Mouse (Mus musculus): ENCODE measurements at regions not wholly inside any gene's neighbourhood (a gene's known extent, or its start where the extent isn't known, plus 50 kb on each side); places are given as distances from the start of the nearest gene placed in this dataset.

GRCm38 (mm10) chr10:87719978-87720377 lies 138.1 kb upstream of the Igf1 start:
- DNase-seq (ENCODE audit: low read depth, low spot score) (no peak), ATAC-seq (no peak)
- CTCF ChIA-PET: no interaction called here
- H3K27me3 ChIP-seq: no peaks in the 10 kb centered on the region
- in situ Hi-C loops (cut with MboI; ENCODE audit: low pct_unique_long_range_greater_than_20kb): no loop called here
- POLR2A ChIA-PET: no interaction called here
- no peak for TF ChIP-seq CTCF (IDR thresholded peaks at IDR 0.05)

- DNase-seq (ENCODE audit: low read depth, low spot score) (peak; percentile 61), ATAC-seq (peak; percentile 69)
- in situ Hi-C loops (cut with MboI; ENCODE audit: low pct_unique_long_range_greater_than_20kb): no loop called here
- ChIA-PET CTCF (no interaction called here), POLR2A (no interaction called here)
- TF ChIP-seq CTCF (IDR thresholded peaks at IDR 0.05): no peak
- no peaks in the 10 kb centered on the region for H3K27me3 ChIP-seq
These were observed 135.8 kb upstream of the Igf1 start for GRCm38 (mm10) chr10:87722244-87722643.

GRCm38 (mm10) chr10:87732658-87733057 lies 125.4 kb upstream of the Igf1 start:
- no peak for DNase-seq (ENCODE audit: low read depth, low spot score)
- in situ Hi-C loops (cut with MboI; ENCODE audit: low pct_unique_long_range_greater_than_20kb): no loop called here
- CTCF ChIA-PET: no interaction called here

GRCm38 (mm10) chr10:87733241-87733640 lies 124.8 kb upstream of the Igf1 start:
- DNase-seq (ENCODE audit: low read depth, low spot score): no peak
- TF ChIP-seq CTCF (IDR thresholded peaks at IDR 0.05): no peak
- ChIA-PET POLR2A (no interaction called here), CTCF (no interaction called here)
- H3K27me3 ChIP-seq: no peaks in the 10 kb centered on the region
- ATAC-seq: no peak
- in situ Hi-C loops (cut with MboI; ENCODE audit: low pct_unique_long_range_greater_than_20kb): no loop called here

More at GRCm38 (mm10) chr10:87732658-87733057, 125.4 kb upstream of the Igf1 start:
- H3K27me3 ChIP-seq: no peaks in the 10 kb centered on the region
- TF ChIP-seq CTCF (IDR thresholded peaks at IDR 0.05): no peak
- no peak for ATAC-seq
- POLR2A ChIA-PET: no interaction called here

- CTCF ChIA-PET: no interaction called here
These were observed 117.7 kb upstream of the Igf1 start for GRCm38 (mm10) chr10:87740323-87740722.

GRCm38 (mm10) chr10:87742766-87743165 lies 115.3 kb upstream of the Igf1 start:
- no peaks in the 10 kb centered on the region for H3K27me3 ChIP-seq
- ChIA-PET CTCF (no interaction called here), POLR2A (no interaction called here)
- DNase-seq (ENCODE audit: low read depth, low spot score) (no peak), ATAC-seq (no peak)
- no peak for TF ChIP-seq CTCF (IDR thresholded peaks at IDR 0.05)
- in situ Hi-C loops (cut with MboI; ENCODE audit: low pct_unique_long_range_greater_than_20kb): no loop called here

More at GRCm38 (mm10) chr10:87740323-87740722, 117.7 kb upstream of the Igf1 start:
- no peak for TF ChIP-seq CTCF (IDR thresholded peaks at IDR 0.05)
- POLR2A ChIA-PET: no interaction called here
- no peak for ATAC-seq
- no peaks in the 10 kb centered on the region for H3K27me3 ChIP-seq
- in situ Hi-C loops (cut with MboI; ENCODE audit: low pct_unique_long_range_greater_than_20kb): no loop called here
- DNase-seq (ENCODE audit: low read depth, low spot score): no peak

- H3K27me3 ChIP-seq: no peaks in the 10 kb centered on the region
- DNase-seq (ENCODE audit: low read depth, low spot score): no peak
- TF ChIP-seq CTCF (IDR thresholded peaks at IDR 0.05): no peak
- POLR2A ChIA-PET: no interaction called here
- CTCF ChIA-PET: no interaction called here
- in situ Hi-C loops (cut with MboI; ENCODE audit: low pct_unique_long_range_greater_than_20kb): no loop called here
- ATAC-seq: no peak
These were observed 110.1 kb upstream of the Igf1 start for GRCm38 (mm10) chr10:87747846-87748552.

GRCm38 (mm10) chr10:87748631-87749193 lies 109.4 kb upstream of the Igf1 start:
- no peak for TF ChIP-seq CTCF (IDR thresholded peaks at IDR 0.05)
- no peak for DNase-seq (ENCODE audit: low read depth, low spot score)
- ChIA-PET CTCF (no interaction called here), POLR2A (no interaction called here)
- in situ Hi-C loops (cut with MboI; ENCODE audit: low pct_unique_long_range_greater_than_20kb): no loop called here
- ATAC-seq: no peak
- H3K27me3 ChIP-seq: no peaks in the 10 kb centered on the region

- TF ChIP-seq CTCF (IDR thresholded peaks at IDR 0.05): no peak
- CTCF ChIA-PET: no interaction called here
- POLR2A ChIA-PET: no interaction called here
- DNase-seq (ENCODE audit: low read depth, low spot score) (no peak), ATAC-seq (peak; percentile 47)
- no peaks in the 10 kb centered on the region for H3K27me3 ChIP-seq
- in situ Hi-C loops (cut with MboI; ENCODE audit: low pct_unique_long_range_greater_than_20kb): no loop called here
These were observed 107.7 kb upstream of the Igf1 start for GRCm38 (mm10) chr10:87750321-87750720.

- in situ Hi-C loops (cut with MboI; ENCODE audit: low pct_unique_long_range_greater_than_20kb): no loop called here
- ATAC-seq (no peak), DNase-seq (ENCODE audit: low read depth, low spot score) (no peak)
- ChIA-PET POLR2A (no interaction called here), CTCF (no interaction called here)
- H3K27me3 ChIP-seq: no peaks in the 10 kb centered on the region
- TF ChIP-seq CTCF (IDR thresholded peaks at IDR 0.05): no peak
These were observed 107.1 kb upstream of the Igf1 start for GRCm38 (mm10) chr10:87750972-87751371.

GRCm38 (mm10) chr10:87752117-87752516 lies 105.9 kb upstream of the Igf1 start:
- ATAC-seq: no peak
- ChIA-PET POLR2A (no interaction called here), CTCF (interaction anchor here (1.0 to 1.3 kb wide), 2 partner anchors 8 to 23 kb away, joined by 3 read pairs; no protein-coding TSS in a partner anchor)
- in situ Hi-C loops (cut with MboI; ENCODE audit: low pct_unique_long_range_greater_than_20kb): no loop called here
- no peaks in the 10 kb centered on the region for H3K27me3 ChIP-seq
- no peak for TF ChIP-seq CTCF (IDR thresholded peaks at IDR 0.05)
- DNase-seq (ENCODE audit: low read depth, low spot score): no peak

GRCm38 (mm10) chr10:87753483-87753882 lies 104.6 kb upstream of the Igf1 start:
- POLR2A ChIA-PET: no interaction called here
- CTCF ChIA-PET: no interaction called here
- no peak for ATAC-seq
- in situ Hi-C loops (cut with MboI; ENCODE audit: low pct_unique_long_range_greater_than_20kb): no loop called here
- no peak for TF ChIP-seq CTCF (IDR thresholded peaks at IDR 0.05)
- H3K27me3 ChIP-seq: no peaks in the 10 kb centered on the region
- no peak for DNase-seq (ENCODE audit: low read depth, low spot score)
